Mouse (Mus musculus) liver, embryonic 13.5 days (tissue): ENCODE measurements around the gene Gna15. TPM values are rescaled to one million over a fixed set of nuclear protein-coding genes. Genes with fewer than 3 reads are reported as not detected.

Experiments used
- ATAC-seq: fragments of 200-750 bp; cut with Nextera tagmentation; 2 replicates; pipeline ENCODE4 v1.8.0; 2017; ENCODE audit warnings: low read depth, mild to moderate bottlenecking, moderate number of reproducible peaks, moderate library complexity
- DNase-seq: peaks from one replicate; pipeline ENCODE4 v3.0.0; 2022
- H3K27ac ChIP-seq: fragments of 300-500 bp; sonication (generic); 2 replicates; pipeline ENCODE4 v1.5.1; 2015; ENCODE audit warnings: moderate library complexity, mild to moderate bottlenecking, inconsistent platforms
- H3K27me3 ChIP-seq: fragments of 300-500 bp; sonication (generic); 2 replicates; pipeline ENCODE4 v1.6.1; 2015; ENCODE audit warnings: mild to moderate bottlenecking, inconsistent platforms
- H3K36me3 ChIP-seq: fragments of 300-500 bp; sonication (generic); 2 replicates; pipeline ENCODE4 v1.6.1; 2015; ENCODE audit warnings: mild to moderate bottlenecking, inconsistent platforms
- H3K4me1 ChIP-seq: fragments of 300-500 bp; sonication (generic); replicated peaks from 2 replicates; pipeline ENCODE4 v1.6.1; 2015; ENCODE audit warnings: inconsistent platforms
- H3K4me2 ChIP-seq: fragments of 300-500 bp; sonication (generic); 2 replicates; pipeline ENCODE4 v1.6.1; 2015; ENCODE audit warnings: inconsistent platforms, mild to moderate bottlenecking, moderate library complexity
- H3K4me3 ChIP-seq: fragments of 300-500 bp; sonication (generic); replicated peaks from 2 replicates; pipeline ENCODE4 v1.5.1; 2015; ENCODE audit warnings: mild to moderate bottlenecking, inconsistent platforms
- H3K9ac ChIP-seq: fragments of 300-500 bp; sonication (generic); 2 replicates; pipeline ENCODE4 v1.6.1; 2015; ENCODE audit warnings: mild to moderate bottlenecking, inconsistent platforms
- H3K9me3 ChIP-seq: fragments of 300-500 bp; sonication (generic); replicated peaks from 2 replicates; pipeline ENCODE4 v1.6.1; 2016; ENCODE audit warnings: inconsistent platforms
- WGBS: fragments of 180-500 bp; shearing (Covaris S2); methylation state at CpG from one replicate; pipeline ENCODE4 v1.1.7; 2015; ENCODE audit not compliant: insufficient replicate concordance; 5-methylcytosine and 5-hydroxymethylcytosine counted together
- polyA plus RNA-seq: library from polyadenylated mRNA; unstranded; fragments of >200 nt; fragmentation: Nextera tagmentation; extraction: Ambion mirVana; gene quantifications from 2 replicates; pipeline ENCODE4 v1.2.1, GENCODE M21; 2015

Gene Gna15
- polyA plus RNA-seq, 1 experiment from 2014 or later, result 7.2 TPM

- 49% methylated on average over 10 of the region's 10 CpGs for WGBS
- Histone ChIP-seq H3K27me3 (no peaks in the 10 kb centered on the region), H3K27ac (peak overlapping the region; percentile 66), H3K4me3 (peak overlapping the region; percentile 85; the same call in 1 of the 2 replicates), H3K4me1 (peaks cover 64% of the 10 kb centered on the region), H3K4me2 (peak overlapping the region; percentile 97), H3K36me3 (peaks cover 32% of the 10 kb centered on the region), H3K9ac (peak overlapping the region; percentile 47), H3K9me3 (no peaks in the 10 kb centered on the region)
- DNase-seq (no peak), ATAC-seq (no peak)
Measured at GRCm38 (mm10) chr10:81541803-81542202, 17.8 kb upstream of the Gna15 start.

- peak overlapping the region; percentile 38 for H3K4me2 ChIP-seq
- 72% methylated on average over 5 of the region's 5 CpGs for WGBS
- peak overlapping the region; percentile 66 for H3K27ac ChIP-seq
- ATAC-seq (no peak), DNase-seq (no peak)
- no peaks in the 10 kb centered on the region for H3K27me3 ChIP-seq
- peak overlapping the region; percentile 47 for H3K9ac ChIP-seq
- no peaks in the 10 kb centered on the region for H3K9me3 ChIP-seq
- peaks cover 60% of the 10 kb centered on the region for H3K4me1 ChIP-seq
- peaks cover 32% of the 10 kb centered on the region for H3K36me3 ChIP-seq
- no peak overlapping the region for H3K4me3 ChIP-seq
Measured at GRCm38 (mm10) chr10:81541363-81541762, 17.3 kb upstream of the Gna15 start.

GRCm38 (mm10) chr10:81538321-81539048, 14.5 kb upstream of the Gna15 start:
- no peaks in the 10 kb centered on the region for H3K27me3 ChIP-seq
- H3K9ac ChIP-seq, result no peak overlapping the region
- peaks cover 51% of the 10 kb centered on the region for H3K36me3 ChIP-seq
- H3K9me3 ChIP-seq, result no peaks in the 10 kb centered on the region
- H3K4me2 ChIP-seq, result no peak overlapping the region
- no peak overlapping the region for H3K27ac ChIP-seq
- DNase-seq, result no peak
- ATAC-seq, result no peak
- WGBS, result 59% methylated on average over 3 of the region's 3 CpGs
- no peak overlapping the region for H3K4me3 ChIP-seq
- H3K4me1 ChIP-seq, result peaks cover 57% of the 10 kb centered on the region

DNA sequence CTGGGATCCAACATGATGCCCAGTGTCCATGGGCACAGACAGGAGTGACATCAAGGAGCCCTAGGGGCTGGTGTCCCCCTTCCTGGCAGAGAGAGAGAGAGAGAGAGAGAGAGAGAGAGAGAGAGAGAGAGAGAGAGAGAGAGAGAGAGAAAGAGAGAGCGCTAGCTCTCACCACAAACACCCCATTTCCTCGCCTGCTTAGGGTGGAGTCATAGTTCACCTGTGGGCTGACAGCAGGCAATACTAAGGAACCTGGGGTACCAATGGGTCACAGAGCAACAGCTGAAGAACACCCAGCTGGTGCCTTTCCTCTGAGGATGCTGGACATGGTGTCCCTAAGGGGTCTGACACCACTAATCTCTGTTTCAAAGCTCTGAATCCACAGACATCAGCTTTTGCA, 13.4 kb upstream of the Gna15 start:
- Histone ChIP-seq H3K9ac (no peak overlapping the region), H3K4me2 (no peak overlapping the region), H3K9me3 (no peaks in the 10 kb centered on the region), H3K27me3 (no peaks in the 10 kb centered on the region), H3K4me3 (no peak overlapping the region), H3K27ac (no peak overlapping the region), H3K4me1 (peaks cover 48% of the 10 kb centered on the region), H3K36me3 (peaks cover 56% of the 10 kb centered on the region)
- 41% methylated on average over 2 of the region's 2 CpGs for WGBS
- ATAC-seq, result no peak
- no peak for DNase-seq

DNA sequence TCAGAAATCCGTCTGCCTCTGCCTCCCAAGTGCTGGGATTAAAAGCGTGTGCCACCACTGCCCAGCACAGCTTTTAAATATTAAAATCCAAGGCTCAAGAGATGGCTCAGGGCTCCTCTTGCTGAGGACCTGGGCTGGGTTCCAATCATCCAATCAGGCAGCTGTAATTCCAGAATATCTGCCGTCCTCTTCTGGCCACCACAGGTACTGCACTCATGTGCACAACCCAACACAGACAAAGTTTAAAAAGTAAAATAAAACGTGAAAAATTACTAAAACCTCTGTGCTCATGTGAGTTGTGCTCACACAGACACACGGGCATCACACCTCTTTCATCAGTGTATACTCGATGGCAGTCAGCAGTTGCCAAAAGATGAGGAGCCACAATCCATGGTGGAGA, 12.7 kb upstream of the Gna15 start:
- no peak overlapping the region for H3K4me3 ChIP-seq
- H3K9ac ChIP-seq, result no peak overlapping the region
- no peak overlapping the region for H3K4me2 ChIP-seq
- H3K27ac ChIP-seq, result no peak overlapping the region
- peaks cover 41% of the 10 kb centered on the region for H3K4me1 ChIP-seq
- H3K9me3 ChIP-seq, result no peaks in the 10 kb centered on the region
- peaks cover 61% of the 10 kb centered on the region for H3K36me3 ChIP-seq
- ATAC-seq (no peak), DNase-seq (no peak)
- 58% methylated on average over 6 of the region's 6 CpGs for WGBS
- no peaks in the 10 kb centered on the region for H3K27me3 ChIP-seq

GRCm38 (mm10) chr10:81534826-81535225, 10.8 kb upstream of the Gna15 start:
- no peak for DNase-seq
- Histone ChIP-seq H3K27me3 (no peaks in the 10 kb centered on the region), H3K4me3 (no peak overlapping the region), H3K9me3 (no peaks in the 10 kb centered on the region), H3K9ac (no peak overlapping the region), H3K27ac (no peak overlapping the region), H3K4me2 (no peak overlapping the region), H3K4me1 (peaks cover 30% of the 10 kb centered on the region), H3K36me3 (peaks cover 67% of the 10 kb centered on the region)
- no peak; the same call in 1 of the 2 replicates for ATAC-seq
- 78% methylated on average over 16 of the region's 16 CpGs for WGBS

DNA sequence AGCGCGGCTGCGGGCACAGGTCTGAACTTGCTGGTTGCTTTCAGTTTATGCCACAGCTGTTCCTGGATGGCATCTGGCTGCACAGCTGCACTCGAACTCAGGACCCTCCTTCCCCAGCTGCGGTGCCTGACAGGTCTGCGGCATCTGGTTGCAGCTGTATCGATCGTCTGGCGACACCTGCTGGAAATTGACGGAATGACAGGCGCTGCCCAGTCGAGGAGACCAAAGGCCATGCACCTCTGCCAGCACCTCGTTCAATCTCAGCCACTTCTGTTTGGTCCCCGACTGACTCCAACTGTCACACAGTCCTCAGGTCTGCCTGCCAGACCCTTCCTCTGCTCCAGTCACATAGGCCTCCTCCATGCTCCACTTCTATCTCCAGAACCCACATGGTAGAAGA, 2.8 kb upstream of the Gna15 start:
- Histone ChIP-seq H3K36me3 (peaks cover 29% of the 10 kb centered on the region), H3K4me2 (no peak overlapping the region), H3K4me1 (peaks cover 38% of the 10 kb centered on the region), H3K27ac (no peak overlapping the region), H3K4me3 (no peak overlapping the region), H3K9me3 (no peaks in the 10 kb centered on the region), H3K27me3 (no peaks in the 10 kb centered on the region), H3K9ac (no peak overlapping the region)
- peak; percentile 14; the same call in 1 of the 2 replicates for ATAC-seq
- peak; percentile 70 for DNase-seq
- WGBS, result 7% methylated on average over 14 of the region's 14 CpGs

DNA sequence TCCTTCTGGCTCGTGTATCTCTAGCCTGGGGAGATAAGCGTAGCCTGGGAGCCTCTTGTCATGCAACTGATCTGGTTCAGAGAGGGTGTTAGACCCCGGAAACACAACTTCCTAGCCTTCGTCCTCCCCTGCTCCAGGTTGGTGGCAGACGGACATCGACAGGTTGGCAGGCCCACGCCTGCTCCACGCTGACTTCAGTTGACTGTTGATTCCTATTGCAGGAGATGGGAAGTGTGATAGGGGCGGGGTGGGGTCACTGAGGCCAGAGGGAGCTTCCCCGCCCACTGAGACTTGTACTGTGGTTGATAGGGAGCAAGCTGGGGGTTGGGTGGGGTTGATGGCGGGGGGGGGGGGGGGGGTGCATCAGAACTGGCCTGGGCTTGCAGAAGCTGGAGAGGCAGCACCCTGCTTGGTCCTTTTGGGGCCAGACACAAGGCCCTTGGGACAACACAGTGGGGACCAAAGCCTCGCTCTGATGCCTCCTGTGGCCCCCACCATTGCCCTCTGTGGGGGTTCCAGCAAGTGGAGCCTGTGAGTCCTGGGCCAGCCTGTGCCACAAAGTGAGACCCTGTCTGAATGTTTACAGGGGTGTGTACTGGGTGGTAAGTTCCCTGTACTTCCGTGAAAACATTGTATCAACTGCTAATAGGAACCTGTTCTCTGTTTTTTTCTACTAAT, 1.1 kb upstream of the Gna15 start:
- peaks cover 42% of the 10 kb centered on the region for H3K4me1 ChIP-seq
- DNase-seq (peak; percentile 69), ATAC-seq (peak; percentile 74)
- H3K27me3 ChIP-seq, result no peaks in the 10 kb centered on the region
- WGBS, result 13% methylated on average over 12 of the region's 13 CpGs
- H3K9ac ChIP-seq, result peak overlapping the region; percentile 57
- peak overlapping the region; percentile 11 for H3K4me3 ChIP-seq
- peaks cover 13% of the 10 kb centered on the region for H3K36me3 ChIP-seq
- peak overlapping the region; percentile 76 for H3K27ac ChIP-seq
- no peaks in the 10 kb centered on the region for H3K9me3 ChIP-seq
- H3K4me2 ChIP-seq, result peak overlapping the region; percentile 72

- H3K4me3 ChIP-seq, result peak overlapping the region; percentile 52
- H3K27me3 ChIP-seq, result no peaks in the 10 kb centered on the region
- H3K4me2 ChIP-seq, result peak overlapping the region; percentile 72
- H3K36me3 ChIP-seq, result no peaks in the 10 kb centered on the region
- DNase-seq, result no peak
- no peaks in the 10 kb centered on the region for H3K9me3 ChIP-seq
- WGBS, result 3% methylated on average over 19 of the region's 19 CpGs
- peaks cover 58% of the 10 kb centered on the region for H3K4me1 ChIP-seq
- H3K9ac ChIP-seq, result peak overlapping the region; percentile 72
- H3K27ac ChIP-seq, result peak overlapping the region; percentile 76
- no peak for ATAC-seq
Measured at GRCm38 (mm10) chr10:81523570-81523969, 455 bp downstream of the Gna15 start.

DNA sequence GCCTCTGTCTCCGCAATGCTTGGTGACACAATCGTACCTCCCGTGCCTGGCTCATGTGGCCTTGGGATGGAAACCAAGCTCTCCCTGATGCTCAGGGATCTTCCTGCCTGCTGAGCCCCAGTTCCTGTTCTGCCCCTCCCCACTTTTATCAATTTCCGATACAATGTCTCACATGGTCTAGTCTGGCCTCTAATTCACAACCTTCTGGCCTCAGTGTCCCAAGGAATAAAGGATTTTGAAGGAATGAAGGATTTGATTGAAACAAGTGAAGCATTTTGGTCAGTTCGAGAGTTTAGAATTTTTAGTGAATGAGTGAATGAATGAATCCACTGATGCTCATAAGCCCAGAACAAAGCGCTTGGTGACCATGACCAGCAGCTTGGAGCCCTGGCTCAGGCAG, 883 bp downstream of the Gna15 start:
- no peaks in the 10 kb centered on the region for H3K27me3 ChIP-seq
- H3K36me3 ChIP-seq, result no peaks in the 10 kb centered on the region
- ATAC-seq (no peak), DNase-seq (no peak)
- 35% methylated on average over 6 of the region's 6 CpGs for WGBS
- H3K4me3 ChIP-seq, result peak overlapping the region; percentile 52
- H3K9ac ChIP-seq, result peak overlapping the region; percentile 72
- H3K27ac ChIP-seq, result peak overlapping the region; percentile 76
- H3K9me3 ChIP-seq, result no peaks in the 10 kb centered on the region
- H3K4me1 ChIP-seq, result peaks cover 62% of the 10 kb centered on the region
- peak overlapping the region; percentile 72 for H3K4me2 ChIP-seq

- H3K27ac ChIP-seq, result peak overlapping the region; percentile 66
- WGBS, result 27% methylated on average over 3 of the region's 3 CpGs
Measured at GRCm38 (mm10) chr10:81519978-81520365, 4.1 kb downstream of the Gna15 start.

More at GRCm38 (mm10) chr10:81519978-81520365, 4.1 kb downstream of the Gna15 start:
- no peaks in the 10 kb centered on the region for H3K9me3 ChIP-seq
- no peaks in the 10 kb centered on the region for H3K36me3 ChIP-seq
- H3K4me1 ChIP-seq, result peaks cover 65% of the 10 kb centered on the region
- no peaks in the 10 kb centered on the region for H3K27me3 ChIP-seq
- ATAC-seq (no peak), DNase-seq (no peak)
- no peak overlapping the region for H3K4me3 ChIP-seq
- H3K9ac ChIP-seq, result no peak overlapping the region
- peak overlapping the region; percentile 15 for H3K4me2 ChIP-seq
